Mouse (Mus musculus) midbrain, embryonic 16.5 days (tissue): ENCODE results near the gene Gab2. TPM values are rescaled to one million over a fixed set of nuclear protein-coding genes. Genes with fewer than 3 reads are reported as not detected.

Experiments
- ATAC-seq: fragments of 200-750 bp; cut with Nextera tagmentation; 2 replicates; pipeline ENCODE4 v1.8.0; 2017; ENCODE audit warnings: moderate TSS enrichment
- H3K27ac ChIP-seq: fragments of 300-500 bp; sonication (generic); 2 replicates; pipeline ENCODE4 v1.5.1; 2014; ENCODE audit warnings: mild to moderate bottlenecking, low read length, mixed read lengths
- H3K27me3 ChIP-seq: fragments of 300-500 bp; sonication (generic); 2 replicates; pipeline ENCODE4 v1.6.1; 2014; ENCODE audit warnings: low read depth, low read length, mixed read lengths; ENCODE audit not compliant: control insufficient read depth, insufficient read depth
- H3K36me3 ChIP-seq: fragments of 300-500 bp; sonication (generic); 2 replicates; pipeline ENCODE4 v1.6.1; 2014; ENCODE audit warnings: mild to moderate bottlenecking, low read length, moderate library complexity, mixed read lengths; ENCODE audit not compliant: control insufficient read depth, insufficient read depth
- H3K4me1 ChIP-seq: fragments of 300-500 bp; sonication (generic); 2 replicates; pipeline ENCODE4 v1.6.1; 2014; ENCODE audit warnings: mild to moderate bottlenecking, low read length, mixed read lengths; ENCODE audit not compliant: control insufficient read depth, insufficient read depth
- H3K4me2 ChIP-seq: fragments of 300-500 bp; sonication (generic); 2 replicates; pipeline ENCODE4 v1.6.1; 2014; ENCODE audit warnings: mild to moderate bottlenecking, low read length, mixed read lengths
- H3K4me3 ChIP-seq: fragments of 300-500 bp; sonication (generic); 2 replicates; pipeline ENCODE4 v1.5.1; 2014; ENCODE audit warnings: low read depth, mild to moderate bottlenecking, low read length, moderate library complexity, mixed read lengths
- H3K9ac ChIP-seq: fragments of 300-500 bp; sonication (generic); 2 replicates; pipeline ENCODE4 v1.6.1; 2014; ENCODE audit warnings: low read depth, low read length, mixed read lengths
- H3K9me3 ChIP-seq: fragments of 300-500 bp; sonication (generic); replicated peaks from 2 replicates; pipeline ENCODE4 v1.6.1; 2014; ENCODE audit warnings: mild to moderate bottlenecking, low read length, mixed read lengths; ENCODE audit not compliant: control insufficient read depth, poor library complexity, severe bottlenecking
- WGBS: fragments of 180-500 bp; shearing (Covaris S2); extraction: QIAGEN DNeasy Blood & Tissue Kit; methylation state at CpG from one replicate; pipeline ENCODE4 v1.1.7; 2014; 5-methylcytosine and 5-hydroxymethylcytosine counted together
- polyA plus RNA-seq: library from polyadenylated mRNA; unstranded; fragments of >200 nt; fragmentation: Nextera tagmentation; extraction: Ambion mirVana; gene quantifications from 2 replicates; pipeline ENCODE4 v1.2.1, GENCODE M21; 2015

Gene Gab2
- polyA plus RNA-seq, 1 experiment from 2014 or later = 20.3 TPM

DNA sequence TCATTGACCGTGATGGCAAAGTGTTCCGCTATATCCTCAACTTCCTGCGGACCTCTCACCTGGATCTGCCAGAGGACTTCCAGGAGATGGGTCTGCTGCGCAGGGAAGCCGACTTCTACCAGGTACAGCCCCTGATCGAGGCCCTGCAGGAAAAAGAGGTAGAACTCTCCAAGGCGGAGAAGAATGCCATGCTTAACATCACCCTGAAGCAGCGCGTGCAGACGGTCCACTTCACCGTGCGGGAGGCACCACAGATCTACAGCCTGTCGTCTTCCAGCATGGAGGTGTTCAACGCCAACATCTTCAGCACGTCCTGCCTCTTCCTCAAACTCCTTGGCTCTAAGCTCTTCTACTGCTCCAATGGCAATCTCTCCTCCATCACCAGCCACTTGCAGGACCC lies 266.1 kb downstream of the Gab2 start:
- H3K4me3 ChIP-seq = no peak overlapping the region
- no peaks in the 10 kb centered on the region for H3K4me1 ChIP-seq
- H3K9ac ChIP-seq = no peak overlapping the region
- WGBS = 97% methylated on average over 15 of the region's 15 CpGs
- H3K4me2 ChIP-seq = no peak overlapping the region
- H3K36me3 ChIP-seq = peaks cover 5% of the 10 kb centered on the region; the same call in 1 of the 2 replicates
- no peak overlapping the region for H3K27ac ChIP-seq
- H3K27me3 ChIP-seq = no peaks in the 10 kb centered on the region
- ATAC-seq = no peak
- H3K9me3 ChIP-seq = no peaks in the 10 kb centered on the region

DNA sequence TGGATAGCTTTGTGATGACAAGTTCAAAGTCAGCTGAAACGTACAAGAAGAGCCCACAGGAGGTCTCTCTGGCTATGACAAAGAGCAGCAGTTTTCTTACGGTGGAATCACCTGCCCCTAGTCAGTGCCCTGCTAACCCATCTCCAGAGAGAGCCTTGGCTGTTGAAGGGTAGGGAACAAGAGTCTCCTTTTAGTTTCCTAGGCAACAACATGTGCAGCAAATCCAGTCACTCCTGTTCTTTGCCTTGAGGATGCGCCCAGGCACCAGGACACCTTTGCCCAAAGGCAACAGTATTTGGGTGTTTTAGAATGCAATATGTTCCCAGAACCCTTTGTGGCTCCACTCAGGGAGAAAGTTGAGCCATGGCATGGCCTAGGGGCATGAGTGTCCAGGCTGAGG lies 266.9 kb downstream of the Gab2 start:
- H3K36me3 ChIP-seq = peaks cover 5% of the 10 kb centered on the region; the same call in 1 of the 2 replicates
- no peaks in the 10 kb centered on the region for H3K27me3 ChIP-seq
- H3K9ac ChIP-seq = no peak overlapping the region
- H3K9me3 ChIP-seq = no peaks in the 10 kb centered on the region
- H3K4me2 ChIP-seq = no peak overlapping the region
- ATAC-seq = no peak
- no peak overlapping the region for H3K27ac ChIP-seq
- no peaks in the 10 kb centered on the region for H3K4me1 ChIP-seq
- 80% methylated on average over 3 of the region's 3 CpGs for WGBS
- no peak overlapping the region for H3K4me3 ChIP-seq

DNA sequence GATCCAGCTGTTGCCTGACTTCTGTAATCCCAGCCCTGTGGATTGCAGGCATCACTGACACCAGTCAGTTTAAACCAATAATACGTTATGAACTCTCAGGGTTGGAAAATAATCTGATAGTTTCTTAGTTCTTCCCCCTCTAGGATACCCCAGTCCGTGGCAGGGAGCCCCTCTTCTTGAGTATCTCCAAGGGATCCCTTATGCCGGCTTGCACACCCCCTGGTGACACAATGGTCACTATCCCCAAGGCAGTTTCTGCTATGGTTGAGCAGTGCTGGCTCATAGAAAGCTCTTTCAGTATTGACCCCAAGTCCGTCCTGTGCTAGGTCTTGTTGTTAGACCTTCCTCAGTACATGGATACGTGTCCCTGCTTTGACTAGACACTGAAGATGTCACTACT lies 267.4 kb downstream of the Gab2 start:
- Histone ChIP-seq H3K4me3 (no peak overlapping the region), H3K9ac (no peak overlapping the region), H3K4me1 (no peaks in the 10 kb centered on the region), H3K36me3 (peaks cover 5% of the 10 kb centered on the region; the same call in 1 of the 2 replicates), H3K9me3 (no peaks in the 10 kb centered on the region), H3K27ac (no peak overlapping the region), H3K4me2 (no peak overlapping the region), H3K27me3 (no peaks in the 10 kb centered on the region)
- WGBS = 82% methylated on average over 5 of the region's 5 CpGs
- no peak for ATAC-seq

DNA sequence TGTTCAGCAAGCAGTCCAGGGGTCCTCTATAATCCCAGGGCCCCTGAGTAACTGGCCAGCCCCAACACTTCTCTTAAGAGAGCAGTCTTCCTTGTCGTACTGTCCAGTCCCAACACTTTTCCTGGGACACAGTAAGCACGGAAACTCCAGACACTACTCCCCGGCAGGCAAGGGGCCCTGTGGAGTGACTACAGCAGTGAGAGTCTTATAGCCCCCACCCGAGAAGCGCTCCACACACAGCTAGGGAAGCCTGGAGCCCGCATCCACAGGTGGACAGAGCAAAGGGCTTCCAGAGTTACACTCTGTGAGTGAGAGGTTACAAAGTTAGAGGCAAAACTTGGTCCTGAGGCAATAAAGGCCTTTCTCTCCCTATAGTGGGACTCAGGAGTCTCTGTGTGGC lies 268.1 kb downstream of the Gab2 start:
- no peaks in the 10 kb centered on the region for H3K4me1 ChIP-seq
- H3K27ac ChIP-seq = no peak overlapping the region
- no peak for ATAC-seq
- peaks cover 5% of the 10 kb centered on the region; the same call in 1 of the 2 replicates for H3K36me3 ChIP-seq
- no peak overlapping the region for H3K4me3 ChIP-seq
- no peaks in the 10 kb centered on the region for H3K27me3 ChIP-seq
- 83% methylated on average over 6 of the region's 6 CpGs for WGBS
- H3K9ac ChIP-seq = no peak overlapping the region
- H3K9me3 ChIP-seq = no peaks in the 10 kb centered on the region
- H3K4me2 ChIP-seq = no peak overlapping the region

DNA sequence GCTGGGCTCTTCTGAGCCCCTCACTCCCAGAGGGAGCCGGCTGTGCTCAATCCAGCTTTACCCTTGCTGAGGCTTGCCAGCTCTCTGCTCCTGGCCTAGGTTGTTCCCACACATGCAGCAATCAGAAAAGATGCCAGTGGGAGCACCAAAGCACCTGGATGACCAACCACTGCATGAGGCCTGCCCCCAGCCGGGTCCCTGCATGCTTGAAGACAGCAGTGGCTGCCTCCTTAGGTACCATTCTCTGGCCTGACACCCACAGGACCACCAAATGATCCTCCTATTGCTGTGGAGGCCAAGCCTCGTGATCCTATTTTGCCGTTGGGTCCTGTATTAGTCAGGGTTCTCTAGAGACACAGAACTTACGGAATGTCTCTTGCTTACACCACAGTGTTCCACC lies 269.5 kb downstream of the Gab2 start:
- Histone ChIP-seq H3K36me3 (peaks cover 5% of the 10 kb centered on the region; the same call in 1 of the 2 replicates), H3K27ac (no peak overlapping the region), H3K4me3 (no peak overlapping the region), H3K9ac (no peak overlapping the region), H3K4me1 (no peaks in the 10 kb centered on the region), H3K4me2 (no peak overlapping the region), H3K27me3 (no peaks in the 10 kb centered on the region), H3K9me3 (no peaks in the 10 kb centered on the region)
- 81% methylated on average over 5 of the region's 5 CpGs for WGBS
- no peak for ATAC-seq

DNA sequence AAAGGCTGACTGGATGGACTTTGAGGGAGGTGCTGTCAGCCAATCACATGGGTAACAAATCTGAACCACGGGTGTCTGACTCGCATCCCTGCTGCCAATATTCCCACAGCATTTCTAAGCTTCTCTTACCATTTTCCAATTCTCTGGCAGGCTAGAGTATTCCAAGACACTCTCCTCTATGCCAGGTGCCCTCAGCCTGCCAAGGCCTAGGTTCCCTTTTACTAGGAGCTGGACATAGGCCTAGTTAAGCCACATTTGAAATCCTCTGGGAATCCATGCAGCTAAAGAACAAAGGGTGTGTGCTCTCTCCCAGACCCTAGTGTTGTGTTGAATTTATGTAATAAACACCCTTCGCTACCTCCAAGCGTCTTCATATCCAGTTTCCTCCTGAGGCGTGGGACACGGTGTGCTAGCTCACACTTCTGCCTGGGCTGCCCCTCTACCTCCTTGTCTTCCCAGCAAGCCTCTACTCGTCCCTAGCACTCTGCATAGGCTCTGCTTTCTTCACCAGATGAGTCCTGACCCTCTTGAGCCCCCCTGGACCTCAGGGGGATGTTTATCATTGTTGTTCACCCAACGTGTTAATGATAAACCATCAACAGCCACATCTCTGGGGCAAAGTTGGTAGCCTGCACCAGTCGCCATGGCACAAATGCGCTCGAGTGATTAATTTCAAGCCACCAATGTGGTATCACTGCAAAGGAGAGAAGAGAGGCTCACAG lies 270.6 kb downstream of the Gab2 start:
- Histone ChIP-seq H3K9ac (no peak overlapping the region), H3K27me3 (no peaks in the 10 kb centered on the region), H3K9me3 (no peaks in the 10 kb centered on the region), H3K36me3 (peaks cover 5% of the 10 kb centered on the region; the same call in 1 of the 2 replicates), H3K4me3 (no peak overlapping the region), H3K27ac (no peak overlapping the region), H3K4me2 (no peak overlapping the region), H3K4me1 (no peaks in the 10 kb centered on the region)
- 84% methylated on average over 11 of the region's 11 CpGs for WGBS
- no peak for ATAC-seq

DNA sequence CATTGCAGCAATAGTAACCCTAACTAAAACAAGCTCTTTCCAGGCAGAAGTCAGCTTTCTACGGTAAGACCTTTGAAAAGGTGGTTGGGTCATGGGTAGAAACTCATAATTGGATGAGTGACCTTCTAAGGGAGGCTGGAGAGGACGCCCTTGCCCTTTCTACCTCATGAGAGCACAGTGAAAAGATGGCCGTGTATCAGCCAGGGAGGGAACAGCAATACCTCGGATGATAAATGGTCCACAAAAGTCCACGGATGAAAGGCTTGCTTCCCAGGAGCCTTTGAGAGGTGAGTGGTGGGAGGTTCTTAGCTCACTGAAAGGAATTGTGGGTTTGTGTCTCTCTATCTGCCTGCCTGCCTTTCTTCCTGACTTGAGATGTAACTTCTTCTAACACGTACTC lies 272.0 kb downstream of the Gab2 start:
- Histone ChIP-seq H3K4me2 (no peak overlapping the region), H3K27ac (no peak overlapping the region), H3K9ac (no peak overlapping the region), H3K36me3 (peaks cover 1% of the 10 kb centered on the region; the same call in 1 of the 2 replicates), H3K4me1 (no peaks in the 10 kb centered on the region), H3K27me3 (no peaks in the 10 kb centered on the region), H3K9me3 (no peaks in the 10 kb centered on the region), H3K4me3 (no peak overlapping the region)
- 90% methylated on average over 6 of the region's 6 CpGs for WGBS
- no peak for ATAC-seq

DNA sequence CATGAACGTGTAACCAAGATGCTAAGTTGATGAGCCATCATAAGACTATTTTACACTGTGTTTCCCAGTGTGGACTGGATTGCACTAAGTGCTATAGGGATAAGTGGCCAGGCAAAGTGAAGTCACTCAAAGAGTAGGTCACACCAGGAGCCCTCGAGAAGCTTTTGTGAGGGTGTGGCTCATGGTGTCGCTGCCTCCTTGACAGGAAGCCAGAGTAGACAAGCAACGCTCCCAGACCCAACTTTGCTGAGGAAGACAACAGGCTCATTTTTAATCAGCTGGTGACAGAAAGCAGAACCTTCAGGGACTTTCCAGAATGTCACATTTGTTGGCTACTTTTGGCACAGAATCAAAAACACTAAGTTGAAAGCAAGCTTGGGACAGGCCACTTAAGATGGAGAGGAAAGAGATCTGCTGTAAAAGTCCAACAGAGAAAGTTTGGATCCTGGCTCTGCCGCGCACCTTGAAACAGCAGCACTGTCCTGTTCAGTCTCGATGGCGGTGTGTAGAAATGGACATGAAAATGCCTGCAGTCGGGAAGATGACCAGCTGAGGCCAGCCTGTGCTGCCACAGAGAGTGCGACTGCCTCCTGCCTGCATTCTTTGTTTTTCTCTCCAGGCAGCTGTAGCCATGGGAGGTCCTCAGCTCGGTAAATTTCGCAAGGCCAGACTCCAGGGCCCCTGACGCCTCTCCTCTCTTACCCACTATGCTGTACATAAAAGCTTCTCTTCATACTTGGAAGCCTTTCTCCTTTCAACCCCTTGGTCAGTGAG lies 273.9 kb downstream of the Gab2 start:
- H3K4me1 ChIP-seq = no peaks in the 10 kb centered on the region
- H3K27ac ChIP-seq = no peak overlapping the region
- no peaks in the 10 kb centered on the region for H3K27me3 ChIP-seq
- no peaks in the 10 kb centered on the region for H3K9me3 ChIP-seq
- H3K36me3 ChIP-seq = no peaks in the 10 kb centered on the region
- H3K9ac ChIP-seq = no peak overlapping the region
- no peak for ATAC-seq
- H3K4me2 ChIP-seq = no peak overlapping the region
- 47% methylated on average over 13 of the region's 13 CpGs for WGBS
- H3K4me3 ChIP-seq = no peak overlapping the region

DNA sequence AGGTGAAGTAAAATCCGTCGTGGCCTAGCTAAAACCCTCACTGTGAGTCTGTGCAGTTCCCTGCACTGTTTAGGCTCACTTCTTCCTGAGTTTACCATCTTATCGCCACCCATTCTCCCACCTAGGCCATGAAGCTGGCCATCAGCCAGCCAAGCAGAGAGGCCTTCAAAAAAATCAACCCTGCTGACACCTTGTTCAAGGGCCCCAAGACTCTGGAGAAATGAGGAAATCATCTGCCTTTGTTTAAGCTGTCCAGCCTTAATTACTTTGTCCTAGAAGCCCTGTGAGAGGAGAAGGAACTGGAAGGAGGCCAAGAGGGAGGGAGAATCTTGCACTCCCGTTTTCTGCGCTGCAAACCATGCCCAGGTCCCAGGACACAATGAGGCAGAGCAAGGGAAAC lies 274.9 kb downstream of the Gab2 start:
- H3K27me3 ChIP-seq = no peaks in the 10 kb centered on the region
- no peak overlapping the region for H3K4me2 ChIP-seq
- no peaks in the 10 kb centered on the region for H3K4me1 ChIP-seq
- no peak overlapping the region for H3K9ac ChIP-seq
- no peaks in the 10 kb centered on the region for H3K36me3 ChIP-seq
- H3K9me3 ChIP-seq = no peaks in the 10 kb centered on the region
- ATAC-seq = no peak
- H3K4me3 ChIP-seq = no peak overlapping the region
- 79% methylated on average over 5 of the region's 5 CpGs for WGBS
- H3K27ac ChIP-seq = no peak overlapping the region
